Mouse (Mus musculus) forebrain, embryonic 16.5 days (tissue): ENCODE data around the gene Spdye4c. TPM values are rescaled to one million over a fixed set of nuclear protein-coding genes. Genes with fewer than 3 reads are reported as not detected.

Source experiments
- ATAC-seq: fragments of 200-750 bp; cut with Nextera tagmentation; 2 replicates; pipeline ENCODE4 v1.8.0; 2017; ENCODE audit warnings: mild to moderate bottlenecking, moderate library complexity
- H3K27ac ChIP-seq: fragments of 300-500 bp; sonication (generic); 2 replicates; pipeline ENCODE4 v1.5.1; 2014; ENCODE audit warnings: low read length, control low read depth
- H3K27me3 ChIP-seq: fragments of 300-500 bp; sonication (generic); replicated peaks from 2 replicates; pipeline ENCODE4 v1.6.1; 2014; ENCODE audit warnings: low read length; ENCODE audit not compliant: control insufficient read depth, insufficient read depth
- H3K36me3 ChIP-seq: fragments of 300-500 bp; sonication (generic); 2 replicates; pipeline ENCODE4 v1.6.1; 2014; ENCODE audit not compliant: control insufficient read depth, insufficient read depth
- H3K4me1 ChIP-seq: fragments of 300-500 bp; sonication (generic); replicated peaks from 2 replicates; pipeline ENCODE4 v1.6.1; 2014; ENCODE audit warnings: low read length; ENCODE audit not compliant: control insufficient read depth, insufficient read depth
- H3K4me2 ChIP-seq: fragments of 300-500 bp; sonication (generic); 2 replicates; pipeline ENCODE4 v1.6.1; 2014; ENCODE audit warnings: mild to moderate bottlenecking, low read length, control low read depth
- H3K4me3 ChIP-seq: fragments of 300-500 bp; sonication (generic); replicated peaks from 2 replicates; pipeline ENCODE4 v1.5.1; 2014; ENCODE audit warnings: mild to moderate bottlenecking, low read length, control low read depth
- H3K9ac ChIP-seq: fragments of 300-500 bp; sonication (generic); replicated peaks from 2 replicates; pipeline ENCODE4 v1.6.1; 2014; ENCODE audit warnings: low read depth, low read length, control low read depth
- H3K9me3 ChIP-seq: fragments of 300-500 bp; sonication (generic); 2 replicates; pipeline ENCODE4 v1.6.1; 2016; ENCODE audit warnings: low read length; ENCODE audit not compliant: control insufficient read depth
- WGBS: fragments of 180-500 bp; shearing (Covaris S2); extraction: QIAGEN DNeasy Blood & Tissue Kit; methylation state at CpG from one replicate; pipeline ENCODE4 v1.1.7; 2014; 5-methylcytosine and 5-hydroxymethylcytosine counted together
- polyA plus RNA-seq: library from polyadenylated mRNA; unstranded; fragments of >200 nt; fragmentation: Nextera tagmentation; extraction: Ambion mirVana; gene quantifications from 2 replicates; pipeline ENCODE4 v1.2.1, GENCODE M21; 2015

Gene Spdye4c
- polyA plus RNA-seq, 1 experiment from 2014 or later = not detected

- no peaks in the 10 kb centered on the region for H3K4me1 ChIP-seq
- H3K27me3 ChIP-seq = no peaks in the 10 kb centered on the region
- H3K36me3 ChIP-seq = peaks cover 52% of the 10 kb centered on the region
- H3K4me3 ChIP-seq = no peak overlapping the region
- no peak overlapping the region for H3K9ac ChIP-seq
- H3K4me2 ChIP-seq = no peak overlapping the region
- no peaks in the 10 kb centered on the region for H3K9me3 ChIP-seq
- WGBS = 98% methylated on average over 1 of the region's 1 CpGs
- no peak overlapping the region for H3K27ac ChIP-seq
- ATAC-seq = no peak
Measured at GRCm38 (mm10) chr2:128620578-128620977, 29.6 kb downstream of the Spdye4c start.

Other genes with a start within 250 kb of the Spdye4c start
- gene Anapc1, start 96.2 kb downstream of the Spdye4c start, polyA plus RNA-seq = 59.5 and 62.2 TPM in 2 replicates
- 0.73 and 1.2 TPM in 2 replicates for gene Mertk, start 107.7 kb downstream of the Spdye4c start, polyA plus RNA-seq
- 45.3 and 45.5 TPM in 2 replicates for gene Tmem87b, start 226.9 kb downstream of the Spdye4c start, polyA plus RNA-seq